ENCODE assay signal across 16 mouse cellular contexts in the genomic region with DNA sequence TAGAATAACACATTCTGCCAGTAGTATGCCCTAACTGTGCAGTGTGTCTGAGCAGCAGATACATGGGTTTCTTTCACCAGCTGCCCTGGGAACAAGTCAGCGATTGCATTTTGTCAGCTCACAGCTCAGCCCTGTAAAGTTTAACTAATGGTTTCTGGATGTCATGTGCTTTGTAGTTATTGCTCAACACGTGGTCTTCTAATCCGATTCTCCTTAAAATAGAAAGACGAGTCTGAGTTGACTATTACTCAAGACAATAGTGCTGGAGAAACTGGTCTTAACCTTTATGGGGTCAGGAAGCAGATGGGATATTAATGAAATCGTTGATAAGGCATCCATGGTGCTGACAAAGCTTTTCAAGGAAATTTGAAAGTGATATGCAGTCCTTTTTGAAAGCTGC. TPM values are rescaled to one million over a fixed set of nuclear protein-coding genes. Genes with fewer than 3 reads are reported as not detected.
DNase-seq lines count a peak whose midpoint lies in the region; ATAC-seq and TF ChIP-seq lines count a peak whose summit lies in the region.
"Had no signal": no experiment of that assay in that cellular context is flagged by ENCODE, and none has a peak within 500 bp of the region (broad histone marks: within the 10 kb centered on the region; RNA-seq: fewer than 3 reads in every experiment).

No protein-coding gene starts in this region.

- no peak overlapping the region for H3K27ac ChIP-seq in intestine, embryonic 14.5 days (ENCODE audit: low read depth)
- H3K27ac ChIP-seq in intestine, embryonic 15.5 days, result no peak overlapping the region
- peak overlapping the region; percentile 58; the same call in 1 of the 2 replicates for H3K27ac ChIP-seq in liver, postnatal 0 days (ENCODE audit: low read depth)
- H3K27ac ChIP-seq: embryonic facial prominence, embryonic 15.5 days; hindbrain, postnatal 0 days; limb, embryonic 13.5 days; midbrain, embryonic 15.5 days; neural tube, embryonic 13.5 days had no signal

- intact Hi-C loops in left cerebral cortex, postnatal 36 days (cut with DNase I), result no loop called here

- 55% methylated on average over 5 of the region's 5 CpGs for WGBS in intestine, embryonic 14.5 days
- WGBS in intestine, embryonic 15.5 days, result 47% methylated on average over 5 of the region's 5 CpGs
- 15% methylated on average over 5 of the region's 5 CpGs for WGBS in liver, postnatal 0 days (ENCODE audit: insufficient replicate concordance)

- no peak overlapping the region for H3K4me2 ChIP-seq in intestine, embryonic 14.5 days (ENCODE audit: low read length)
- H3K4me2 ChIP-seq in intestine, embryonic 15.5 days (replicated peaks), result no peak overlapping the region
- peak overlapping the region; percentile 86 for H3K4me2 ChIP-seq in liver, postnatal 0 days (ENCODE audit: low read depth, low read length)
- H3K4me2 ChIP-seq: embryonic facial prominence, embryonic 15.5 days; limb, embryonic 13.5 days; midbrain, embryonic 15.5 days; neural tube, embryonic 13.5 days had no signal

- no peak for TF ChIP-seq EP300 in liver, postnatal 0 days (IDR thresholded peaks at IDR 0.05; ENCODE audit: low read depth)

- H3K4me1 ChIP-seq in intestine, embryonic 14.5 days (replicated peaks; ENCODE audit: control insufficient read depth, insufficient read depth, low read length), result peaks cover 8% of the 10 kb centered on the region; the same call in 1 of the 2 replicates
- peaks cover 10% of the 10 kb centered on the region; the same call in 1 of the 2 replicates for H3K4me1 ChIP-seq in intestine, embryonic 15.5 days (replicated peaks)
- H3K4me1 ChIP-seq in liver, postnatal 0 days (ENCODE audit: insufficient read depth), result peaks cover 52% of the 10 kb centered on the region

- no peaks in the 10 kb centered on the region for H3K27me3 ChIP-seq in intestine, embryonic 14.5 days (replicated peaks; ENCODE audit: control insufficient read depth, insufficient read depth, low read length)
- no peaks in the 10 kb centered on the region for H3K27me3 ChIP-seq in intestine, embryonic 15.5 days (replicated peaks)
- no peaks in the 10 kb centered on the region for H3K27me3 ChIP-seq in liver, postnatal 0 days (ENCODE audit: insufficient read depth, low read length)
- H3K27me3 ChIP-seq: embryonic facial prominence, embryonic 15.5 days; limb, embryonic 13.5 days; midbrain, embryonic 15.5 days; neural tube, embryonic 13.5 days had no signal

- H3K4me3 ChIP-seq in intestine, embryonic 14.5 days (ENCODE audit: low read depth, low read length), result no peak overlapping the region
- H3K4me3 ChIP-seq in intestine, embryonic 15.5 days (replicated peaks), result no peak overlapping the region
- no peak overlapping the region for H3K4me3 ChIP-seq in liver, postnatal 0 days (ENCODE audit: low read depth, low read length)
- H3K4me3 ChIP-seq: embryonic facial prominence, embryonic 15.5 days; limb, embryonic 13.5 days; midbrain, embryonic 15.5 days; neural tube, embryonic 13.5 days had no signal

- no peak overlapping the region for H3K9ac ChIP-seq in intestine, embryonic 14.5 days (ENCODE audit: low read length)
- no peak overlapping the region for H3K9ac ChIP-seq in intestine, embryonic 15.5 days
- H3K9ac ChIP-seq in liver, postnatal 0 days (replicated peaks), result no peak overlapping the region
- H3K9ac ChIP-seq: embryonic facial prominence, embryonic 15.5 days; forebrain, postnatal 0 days; limb, embryonic 13.5 days; midbrain, embryonic 15.5 days; neural tube, embryonic 13.5 days had no signal

- DNase-seq in intestine, embryonic 14.5 days (ENCODE audit: low spot score), result peak; percentile 41
- peak; percentile 88 for DNase-seq in 416B (ENCODE audit: low read depth)
- peak; percentile 20 for DNase-seq in MEL-GATA-1-ER (ENCODE audit: extremely low read depth, low read depth)
- DNase-seq in liver, postnatal 0 days, result no peak
- DNase-seq in layer of hippocampus, adult 18-20 months (ENCODE audit: low spot score in 2 of 2), result no peak
- DNase-seq in left cerebral cortex, postnatal 36 days (ENCODE audit: low spot score in 2 of 2), result no peak
- DNase-seq: cerebellum, postnatal 36 days; forebrain, postnatal 0 days had no signal

- H3K9me3 ChIP-seq in intestine, embryonic 14.5 days (ENCODE audit: control insufficient read depth, low read length), result no peaks in the 10 kb centered on the region
- H3K9me3 ChIP-seq in intestine, embryonic 15.5 days, result no peaks in the 10 kb centered on the region
- H3K9me3 ChIP-seq in liver, postnatal 0 days (ENCODE audit: low read length), result no peaks in the 10 kb centered on the region
- H3K9me3 ChIP-seq: embryonic facial prominence, embryonic 15.5 days; limb, embryonic 13.5 days; midbrain, embryonic 15.5 days; neural tube, embryonic 13.5 days had no signal

- ATAC-seq in intestine, embryonic 14.5 days (replicated peaks; ENCODE audit: low FRiP score, low TSS enrichment, low read depth), result no peak
- no peak for ATAC-seq in intestine, embryonic 15.5 days
- ATAC-seq in liver, postnatal 0 days, result no peak
- ATAC-seq in monocyte, adult 5-6 weeks (replicated peaks; ENCODE audit: insufficient number of reproducible peaks, low FRiP score, low TSS enrichment, poor library complexity, severe bottlenecking), result no peak
- ATAC-seq: activated CD4-positive, CD25-positive, alpha-beta regulatory T cell, adult 4 months; forebrain, postnatal 0 days; hindbrain, postnatal 0 days; midbrain, embryonic 15.5 days had no signal

- no peak for TF ChIP-seq CTCF in liver, postnatal 0 days (IDR thresholded peaks at IDR 0.05; ENCODE audit: low read depth)

- no peaks in the 10 kb centered on the region for H3K36me3 ChIP-seq in intestine, embryonic 14.5 days (ENCODE audit: control insufficient read depth, insufficient read depth, low read length)
- H3K36me3 ChIP-seq in intestine, embryonic 15.5 days, result no peaks in the 10 kb centered on the region
- H3K36me3 ChIP-seq in liver, postnatal 0 days (replicated peaks; ENCODE audit: insufficient read depth, low read length), result no peaks in the 10 kb centered on the region
- H3K36me3 ChIP-seq: embryonic facial prominence, embryonic 15.5 days; limb, embryonic 13.5 days; midbrain, embryonic 15.5 days; neural tube, embryonic 13.5 days had no signal

RNA-seq across cellular contexts. Expression of a gene that starts 2.6 kb away (rescaled TPM):
- 7.2 and 7.9 TPM in 2 replicates for polyA plus RNA-seq in intestine, embryonic 14.5 days (2014; fragmentation: Nextera tagmentation; extraction: Ambion mirVana)
- polyA plus RNA-seq in intestine, embryonic 15.5 days (2015; fragmentation: Nextera tagmentation; extraction: Ambion mirVana), result 5.2 and 5.6 TPM in 2 replicates
- polyA plus RNA-seq in liver, postnatal 0 days (2015; fragmentation: Nextera tagmentation; extraction: Ambion mirVana), result 3.2 and 3.4 TPM in 2 replicates
- total RNA-seq in monocyte, adult 5-6 weeks (2017), result 36.3 to 68.6 TPM (median 52.1 TPM) in 3 replicates
- total RNA-seq in layer of hippocampus, adult 18-20 months (2021), result 100 to 1,000 TPM; 101 to 109 TPM
- 10 to 100 TPM; 68.0 to 80.5 TPM for total RNA-seq in left cerebral cortex, postnatal 36 days (2021)

RNA-seq across cellular contexts. Expression of a gene that starts 10.7 kb away (rescaled TPM):
- 1.6 and 2.0 TPM in 2 replicates for polyA plus RNA-seq in intestine, embryonic 14.5 days (2014; fragmentation: Nextera tagmentation; extraction: Ambion mirVana)
- polyA plus RNA-seq in intestine, embryonic 15.5 days (2015; fragmentation: Nextera tagmentation; extraction: Ambion mirVana), result 1.1 and 1.2 TPM in 2 replicates
- polyA plus RNA-seq in liver, postnatal 0 days (2015; fragmentation: Nextera tagmentation; extraction: Ambion mirVana), result 0.09 and 0.89 TPM in 2 replicates
- not detected in 3 replicates for total RNA-seq in monocyte, adult 5-6 weeks (2017)
- total RNA-seq in layer of hippocampus, adult 18-20 months (2021), result 1 to 10 TPM; 1.6 to 3.2 TPM
- under 1 TPM in 1 of 2 experiments, not detected in 1; 0.22 TPM for total RNA-seq in left cerebral cortex, postnatal 36 days (2021)
- polyA plus RNA-seq: activated CD4-positive, CD25-positive, alpha-beta regulatory T cell, adult 4 months had no signal

Comparison
In these comparisons a context has a peak if more than half of its experiments do, and no peak if none do; other contexts are left out.
1. DNase-seq: peak in intestine, embryonic 14.5 days (single experiment), 416B (single experiment) and MEL-GATA-1-ER (single experiment); none in liver, postnatal 0 days (single experiment), layer of hippocampus, adult 18-20 months (0 of 2) and left cerebral cortex, postnatal 36 days (0 of 2).